27 mouse cellular contexts compared by ENCODE assay signal in the genomic region with DNA sequence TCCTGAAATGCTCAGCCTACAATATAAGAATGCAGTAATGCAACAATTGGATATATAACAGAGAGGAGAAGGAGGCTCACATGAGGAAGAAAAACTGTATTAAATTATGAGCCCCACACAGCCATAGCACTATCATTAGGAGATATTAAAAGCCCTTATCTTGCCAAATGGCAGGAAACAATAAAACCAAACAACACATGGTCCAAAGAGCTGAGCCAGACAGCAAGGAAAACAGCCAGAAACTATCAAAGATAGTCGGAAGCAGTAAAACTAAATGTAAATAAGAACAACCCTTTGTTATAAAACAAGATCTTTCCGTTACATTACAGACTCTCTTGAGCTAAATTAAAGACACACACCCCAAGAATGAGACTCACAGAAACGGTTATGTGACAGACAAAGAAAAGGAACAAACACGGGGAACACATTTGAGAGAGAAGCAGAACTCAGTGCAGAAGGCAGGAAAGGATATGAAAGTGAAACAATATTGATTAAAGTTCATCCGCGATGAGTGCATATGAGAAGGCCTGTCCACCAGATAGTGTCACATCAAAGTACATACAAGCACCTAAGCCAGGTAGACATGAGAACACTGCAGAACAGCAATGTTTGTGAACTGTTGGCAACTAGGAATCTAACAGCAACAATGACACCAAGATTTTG.
DNase-seq lines count a peak whose midpoint lies in the region; ATAC-seq and TF ChIP-seq lines count a peak whose summit lies in the region.
"Had no signal": no experiment of that assay in that cellular context is flagged by ENCODE, and none has a peak within 500 bp of the region (broad histone marks: within the 10 kb centered on the region; RNA-seq: fewer than 3 reads in every experiment).

No protein-coding gene starts in this region.

- no peaks in the 10 kb centered on the region for H3K9me3 ChIP-seq in intestine, postnatal 0 days (ENCODE audit: control insufficient read depth)
- no peaks in the 10 kb centered on the region for H3K9me3 ChIP-seq in intestine, embryonic 16.5 days (ENCODE audit: control insufficient read depth, low read length)
- H3K9me3 ChIP-seq in liver, embryonic 11.5 days (ENCODE audit: control insufficient read depth, low read length) = no peaks in the 10 kb centered on the region
- H3K9me3 ChIP-seq: embryonic facial prominence, embryonic 12.5 days; G1E; heart, embryonic 12.5 days; liver, embryonic 12.5 days had no signal

- WGBS in intestine, postnatal 0 days = 24% methylated on average over 6 of the region's 6 CpGs
- 59% methylated on average over 6 of the region's 6 CpGs for WGBS in intestine, embryonic 16.5 days
- WGBS in liver, adult 2 months = 57% methylated on average over 6 of the region's 6 CpGs
- 74% methylated on average over 6 of the region's 6 CpGs for WGBS in liver, embryonic 11.5 days

- DNase-seq in liver, adult 2 months (ENCODE audit: extremely low read depth, low read depth, low spot score) = peak; percentile 6
- no peak for DNase-seq in liver, embryonic 11.5 days (ENCODE audit: low spot score)
- peak; percentile 2 for DNase-seq in A20 (ENCODE audit: low read depth, low spot score)
- DNase-seq in gastrocnemius, adult 18-20 months (ENCODE audit: low spot score) = no peak
- DNase-seq in adrenal gland, adult 8-10 months = no peak
- DNase-seq: adrenal gland, postnatal 10 days; cerebellum, adult 8-10 months; cerebellum, postnatal 36 days; embryo, embryonic 11 days; gastrocnemius, postnatal 25 days; heart, adult 2 months; kidney, adult 18-20 months; kidney, postnatal 25 days; liver, postnatal 0 days; right cerebral cortex, postnatal 25 days; thymus, adult 2 months; thymus, postnatal 36 days had no signal

- peak overlapping the region; percentile 42; the same call in 1 of the 2 replicates for H3K4me2 ChIP-seq in intestine, postnatal 0 days (replicated peaks; ENCODE audit: low read depth)
- no peak overlapping the region for H3K4me2 ChIP-seq in intestine, embryonic 16.5 days (ENCODE audit: low read depth, low read length)
- no peak overlapping the region for H3K4me2 ChIP-seq in liver, embryonic 11.5 days
- H3K4me2 ChIP-seq: embryonic facial prominence, embryonic 12.5 days; heart, embryonic 12.5 days; hindbrain, embryonic 14.5 days; liver, embryonic 12.5 days had no signal

- no peaks in the 10 kb centered on the region for H3K36me3 ChIP-seq in intestine, postnatal 0 days (ENCODE audit: control insufficient read depth, insufficient read depth)
- no peaks in the 10 kb centered on the region for H3K36me3 ChIP-seq in intestine, embryonic 16.5 days (ENCODE audit: control insufficient read depth, insufficient read depth, low read length)
- H3K36me3 ChIP-seq in liver, adult 2 months (ENCODE audit: control insufficient read depth, insufficient read depth, low read length) = no peaks in the 10 kb centered on the region
- H3K36me3 ChIP-seq in liver, embryonic 11.5 days (ENCODE audit: control insufficient read depth, insufficient read depth, low read length) = no peaks in the 10 kb centered on the region
- H3K36me3 ChIP-seq: embryonic facial prominence, embryonic 12.5 days; G1E; heart, embryonic 12.5 days; liver, embryonic 12.5 days had no signal

- H3K4me1 ChIP-seq in intestine, postnatal 0 days (replicated peaks; ENCODE audit: control insufficient read depth, insufficient read depth, low read length) = peaks cover 4% of the 10 kb centered on the region; the same call in 1 of the 2 replicates
- no peaks in the 10 kb centered on the region for H3K4me1 ChIP-seq in intestine, embryonic 16.5 days (ENCODE audit: control insufficient read depth, insufficient read depth, low read length)
- no peaks in the 10 kb centered on the region for H3K4me1 ChIP-seq in liver, adult 2 months (ENCODE audit: control insufficient read depth, insufficient read depth, low read length)
- no peaks in the 10 kb centered on the region for H3K4me1 ChIP-seq in liver, embryonic 11.5 days (replicated peaks; ENCODE audit: control insufficient read depth, insufficient read depth, low read length)
- H3K4me1 ChIP-seq: embryonic facial prominence, embryonic 12.5 days; heart, embryonic 12.5 days; liver, embryonic 12.5 days had no signal

- no peak overlapping the region for H3K9ac ChIP-seq in intestine, postnatal 0 days (ENCODE audit: low read depth, low read length)
- H3K9ac ChIP-seq in intestine, embryonic 16.5 days (ENCODE audit: low read depth, low read length) = no peak overlapping the region
- no peak overlapping the region for H3K9ac ChIP-seq in liver, adult 2 months (ENCODE audit: low read depth, low read length)
- H3K9ac ChIP-seq in liver, embryonic 11.5 days (ENCODE audit: low read depth, low read length) = no peak overlapping the region
- H3K9ac ChIP-seq: embryonic facial prominence, embryonic 12.5 days; heart, embryonic 12.5 days; hindbrain, embryonic 14.5 days; liver, embryonic 12.5 days; liver, postnatal 0 days had no signal

- no peak for TF ChIP-seq CTCF in intestine, postnatal 0 days (IDR thresholded peaks at IDR 0.05; ENCODE audit: low read depth)
- TF ChIP-seq CTCF in liver, adult 2 months (IDR thresholded peaks at IDR 0.05; ENCODE audit: low read depth, low read length) = no peak

- H3K4me3 ChIP-seq in intestine, postnatal 0 days (ENCODE audit: low read depth, low read length) = 0 out of 2 replicates have a peak overlapping the region, but pooled peaks have one; percentile 2
- no peak overlapping the region for H3K4me3 ChIP-seq in intestine, embryonic 16.5 days (ENCODE audit: low read length)
- no peak overlapping the region for H3K4me3 ChIP-seq in liver, adult 2 months (ENCODE audit: insufficient read depth, low read depth, low read length)
- no peak overlapping the region for H3K4me3 ChIP-seq in liver, embryonic 11.5 days (ENCODE audit: low read depth, low read length)
- H3K4me3 ChIP-seq: embryonic facial prominence, embryonic 12.5 days; heart, adult 2 months; heart, embryonic 12.5 days; liver, embryonic 12.5 days had no signal

- TF ChIP-seq POLR2A in liver, adult 2 months (IDR thresholded peaks at IDR 0.05; ENCODE audit: extremely low read depth, insufficient read depth, low read length) = no peak

- H3K27ac ChIP-seq in intestine, postnatal 0 days (ENCODE audit: low read depth, low read length) = no peak overlapping the region
- no peak overlapping the region for H3K27ac ChIP-seq in intestine, embryonic 16.5 days (ENCODE audit: low read length)
- H3K27ac ChIP-seq in liver, adult 2 months (replicated peaks; ENCODE audit: insufficient read depth, low read depth, low read length) = no peak overlapping the region
- no peak overlapping the region for H3K27ac ChIP-seq in liver, embryonic 11.5 days (ENCODE audit: low read depth, low read length)
- H3K27ac ChIP-seq: embryonic facial prominence, embryonic 12.5 days; heart, adult 2 months; hindbrain, embryonic 14.5 days; liver, embryonic 12.5 days had no signal

- no peaks in the 10 kb centered on the region for H3K27me3 ChIP-seq in intestine, postnatal 0 days (replicated peaks; ENCODE audit: control insufficient read depth, insufficient read depth, low read length)
- H3K27me3 ChIP-seq in intestine, embryonic 16.5 days (replicated peaks; ENCODE audit: control insufficient read depth, insufficient read depth, low read length) = no peaks in the 10 kb centered on the region
- no peaks in the 10 kb centered on the region for H3K27me3 ChIP-seq in liver, adult 2 months (ENCODE audit: control insufficient read depth, insufficient read depth, low read length)
- no peaks in the 10 kb centered on the region for H3K27me3 ChIP-seq in liver, embryonic 11.5 days (replicated peaks; ENCODE audit: control insufficient read depth, insufficient read depth, low read length)
- H3K27me3 ChIP-seq: embryonic facial prominence, embryonic 12.5 days; liver, embryonic 12.5 days had no signal

- ATAC-seq in intestine, postnatal 0 days = peak; percentile 37
- ATAC-seq in intestine, embryonic 16.5 days = no peak
- ATAC-seq in liver, embryonic 11.5 days (replicated peaks; ENCODE audit: low FRiP score) = no peak
- 0 out of 2 replicates have a peak, but pooled peaks have one; percentile 51 for ATAC-seq in megakaryocyte progenitor cell, adult 5-6 weeks (replicated peaks; ENCODE audit: poor library complexity)
- ATAC-seq: forebrain, embryonic 14.5 days; liver, embryonic 12.5 days; liver, postnatal 0 days; midbrain, embryonic 16.5 days had no signal

- H3K79me2 ChIP-seq in liver, adult 2 months (ENCODE audit: control insufficient read depth, insufficient read depth, low read length) = no peaks in the 10 kb centered on the region

Comparison
In these comparisons a context has a peak if more than half of its experiments do, and no peak if none do; other contexts are left out.
1. ATAC-seq: peak in intestine, postnatal 0 days (single experiment) and megakaryocyte progenitor cell, adult 5-6 weeks (single experiment); none in intestine, embryonic 16.5 days (single experiment) and liver, embryonic 11.5 days (single experiment).
2. DNase-seq: peak in liver, adult 2 months (single experiment) and A20 (single experiment); none in liver, embryonic 11.5 days (single experiment), gastrocnemius, adult 18-20 months (single experiment) and adrenal gland, adult 8-10 months (single experiment).